Mouse (Mus musculus) urinary bladder, postnatal 25 days (tissue): ENCODE data around the gene Nabp1.

Source experiments
- DNase-seq: peaks from one replicate; pipeline ENCODE4 v3.0.0; 2022; ENCODE audit warnings: low spot score

Gene Nabp1

DNA sequence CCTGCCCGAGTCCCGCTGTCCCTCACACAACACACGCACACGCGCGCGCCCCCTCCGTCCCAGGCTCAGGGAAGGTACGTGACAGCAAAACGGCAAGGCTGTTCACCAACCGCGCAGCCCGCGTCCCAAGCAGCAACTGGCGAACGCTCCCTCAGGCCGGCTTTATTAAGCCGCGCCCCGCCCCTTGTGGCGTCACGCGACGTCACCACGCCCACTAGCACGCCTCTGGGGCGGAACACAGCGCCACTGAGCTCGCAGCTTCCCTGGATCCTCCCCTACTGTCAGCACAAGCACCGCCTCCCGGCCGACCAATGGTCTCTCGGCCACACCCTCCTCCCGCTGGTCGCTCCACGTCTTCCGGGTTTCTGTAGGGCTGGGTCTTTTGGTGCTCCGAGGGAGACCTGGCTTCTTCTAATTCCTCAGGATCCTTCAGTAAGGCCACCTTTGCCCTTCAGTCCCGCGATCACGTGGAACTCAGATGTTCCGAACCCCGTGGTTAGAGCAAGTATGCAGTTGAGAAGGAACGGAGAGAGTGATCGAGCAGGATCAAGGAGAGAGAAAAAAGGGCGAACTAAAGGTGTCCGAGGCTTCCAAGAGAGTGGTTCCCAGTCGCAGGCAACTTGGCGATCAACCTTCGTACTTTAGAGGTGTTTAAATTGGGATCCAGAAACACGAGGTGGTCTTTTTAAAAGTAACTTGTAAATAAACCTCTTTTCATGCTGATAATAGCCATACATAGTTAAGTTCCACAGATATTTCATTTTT lies at the start of gene Nabp1:
TSS of gene Nabp1 (minus strand) at position 164 of the 765 bp plus-strand sequence.
- peak; percentile 99 for DNase-seq

DNA sequence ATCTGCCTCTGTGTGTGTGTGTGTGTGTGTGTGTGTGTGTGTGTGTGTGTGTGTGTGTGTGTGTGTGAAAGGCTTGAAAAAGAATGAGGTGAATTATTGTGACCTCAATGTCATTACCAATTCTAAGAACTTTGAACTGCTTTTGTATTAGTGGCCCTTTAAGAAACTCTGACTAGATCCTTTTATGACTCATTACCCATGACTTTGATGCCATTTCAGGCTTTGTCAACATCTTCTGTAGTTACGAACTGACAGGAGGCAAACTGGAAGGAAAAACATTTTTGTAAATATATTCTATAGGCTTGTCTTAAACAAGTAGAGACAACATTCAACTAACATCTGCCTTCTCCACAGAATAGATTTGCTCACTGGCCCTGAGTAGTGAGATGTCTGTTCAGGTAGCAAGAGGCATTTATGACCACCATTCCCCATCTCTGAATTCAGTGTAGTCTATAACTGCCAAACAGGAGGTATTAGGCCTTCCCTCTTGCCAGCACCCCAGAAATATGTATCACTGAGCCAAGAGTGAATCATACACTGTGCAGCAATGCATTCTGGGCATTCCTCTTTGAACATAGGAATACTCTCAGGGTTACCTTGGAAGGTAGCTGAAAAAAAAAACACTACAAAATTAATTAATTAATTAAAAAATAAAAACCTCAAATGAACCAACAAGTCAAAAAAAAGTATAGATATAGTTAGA lies 47.5 kb upstream of the Nabp1 start:
- DNase-seq, result no peak

DNA sequence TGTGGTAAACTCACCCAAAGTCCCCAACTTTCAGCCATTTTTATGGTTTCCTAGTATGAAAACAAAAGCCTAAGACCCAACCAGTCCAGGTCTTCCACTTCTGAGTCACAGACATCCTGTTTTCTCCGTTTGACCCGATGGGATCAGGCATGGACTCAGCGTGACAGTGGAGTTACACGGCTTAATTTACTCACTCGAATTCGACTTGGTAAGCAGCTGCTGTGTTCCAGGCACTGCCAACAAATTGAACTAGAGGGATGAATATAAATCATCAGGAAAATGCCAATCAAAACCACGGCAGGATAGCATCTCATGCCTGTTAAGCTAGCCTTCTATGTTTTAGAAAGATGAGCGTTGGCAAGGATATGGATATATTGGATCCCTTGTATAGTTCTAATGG lies 43.4 kb upstream of the Nabp1 start:
- DNase-seq, result no peak

DNA sequence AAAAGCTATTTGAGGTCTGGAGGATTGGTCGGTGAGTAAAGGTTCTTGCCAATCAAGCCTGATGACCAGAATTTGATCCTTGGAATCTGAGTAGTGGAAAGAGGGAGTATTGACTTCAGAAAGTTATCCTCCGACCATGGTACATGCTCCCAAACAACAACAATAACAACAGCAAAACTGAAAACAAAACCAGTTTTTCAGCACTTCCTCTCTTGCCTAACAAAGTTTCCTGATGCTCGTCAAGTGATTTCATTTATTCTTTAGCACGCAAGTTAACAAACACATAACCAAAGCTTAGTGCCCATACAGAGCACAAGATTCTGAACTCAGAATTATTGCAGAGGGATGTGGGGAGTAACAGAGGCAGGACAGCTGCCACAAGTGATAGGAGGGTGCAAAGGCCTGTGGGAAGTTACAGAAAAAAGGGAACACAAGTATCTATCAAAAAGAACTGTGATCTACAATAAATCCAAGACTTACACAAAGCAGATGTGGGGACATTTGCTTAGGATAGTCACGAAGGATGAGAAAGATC lies 42.1 kb upstream of the Nabp1 start:
- DNase-seq, result no peak

DNA sequence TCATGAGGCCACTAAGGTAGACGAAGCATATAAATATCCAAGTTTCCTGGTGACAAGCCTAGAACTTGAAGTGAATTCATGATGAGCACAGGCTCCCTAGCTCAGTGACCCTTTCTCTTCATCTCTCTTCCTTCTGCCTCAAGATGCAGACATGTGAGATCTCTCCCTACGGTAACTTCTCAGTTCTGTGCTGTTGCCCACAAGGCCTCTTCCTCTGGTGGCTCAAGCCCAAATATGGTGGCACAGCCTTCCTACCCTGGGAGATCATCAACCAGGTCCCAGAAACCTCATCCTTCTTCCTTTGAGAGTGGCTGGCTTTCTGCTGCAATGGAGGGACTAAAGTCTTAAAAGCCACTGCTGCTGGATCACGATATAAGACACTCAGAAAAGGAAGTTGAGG lies 40.9 kb upstream of the Nabp1 start:
- no peak for DNase-seq

DNA sequence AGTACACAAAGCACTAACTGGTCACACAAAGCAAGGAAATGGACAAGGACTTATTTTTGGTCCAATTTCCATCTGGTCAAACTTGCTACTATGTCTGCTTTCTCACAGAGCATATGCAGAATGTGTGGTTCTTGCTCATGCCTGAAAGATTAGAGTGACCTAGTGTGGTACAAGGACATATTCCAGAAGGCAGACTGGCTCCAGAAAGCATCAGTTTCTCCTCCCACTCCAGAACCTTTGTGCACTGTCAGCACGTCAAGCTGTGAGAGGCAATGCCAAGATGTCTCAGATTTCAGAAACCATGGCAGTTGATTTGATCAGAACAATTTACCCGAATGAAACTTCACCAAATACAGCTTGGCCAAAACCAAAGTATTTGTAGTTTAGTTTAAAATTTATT lies 37.4 kb upstream of the Nabp1 start:
- no peak for DNase-seq

DNA sequence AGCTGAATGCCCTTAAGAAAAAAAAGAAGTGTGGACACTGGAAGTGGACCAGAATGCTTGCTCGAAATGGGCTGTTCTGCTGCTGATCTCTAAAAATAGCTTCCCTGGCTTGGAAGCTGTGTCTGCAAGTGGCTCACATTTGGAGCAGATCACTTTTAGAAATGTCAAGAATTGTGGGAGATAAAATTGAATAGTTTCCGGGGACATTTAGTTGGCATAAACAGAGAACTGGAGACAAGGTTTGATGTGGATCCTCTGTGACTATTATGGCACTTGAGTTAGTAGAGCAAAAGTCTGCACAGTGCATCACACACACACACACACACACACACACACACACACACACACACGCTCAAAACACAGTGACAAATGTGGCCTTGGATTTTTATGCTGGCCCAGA lies 36.8 kb upstream of the Nabp1 start:
- DNase-seq, result no peak

DNA sequence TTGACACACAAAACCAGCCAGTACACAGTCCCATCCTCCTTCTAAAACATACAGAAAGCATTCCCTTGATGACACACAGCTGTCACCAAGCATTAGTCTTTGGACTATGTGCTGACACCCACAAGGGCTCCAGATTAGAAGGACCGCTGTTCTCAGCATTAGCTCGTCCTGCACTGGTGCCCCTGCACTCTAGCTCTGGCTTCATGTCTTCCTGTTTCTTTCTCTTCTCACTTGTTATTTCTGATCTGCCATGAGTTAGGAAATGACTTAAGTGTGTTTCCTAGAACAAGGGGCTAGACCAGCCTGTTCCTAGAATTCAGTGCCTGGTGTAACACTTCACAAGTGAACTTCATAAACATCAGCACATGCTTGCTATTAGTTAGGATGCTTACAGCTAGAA lies 36.2 kb upstream of the Nabp1 start:
- DNase-seq, result no peak

DNA sequence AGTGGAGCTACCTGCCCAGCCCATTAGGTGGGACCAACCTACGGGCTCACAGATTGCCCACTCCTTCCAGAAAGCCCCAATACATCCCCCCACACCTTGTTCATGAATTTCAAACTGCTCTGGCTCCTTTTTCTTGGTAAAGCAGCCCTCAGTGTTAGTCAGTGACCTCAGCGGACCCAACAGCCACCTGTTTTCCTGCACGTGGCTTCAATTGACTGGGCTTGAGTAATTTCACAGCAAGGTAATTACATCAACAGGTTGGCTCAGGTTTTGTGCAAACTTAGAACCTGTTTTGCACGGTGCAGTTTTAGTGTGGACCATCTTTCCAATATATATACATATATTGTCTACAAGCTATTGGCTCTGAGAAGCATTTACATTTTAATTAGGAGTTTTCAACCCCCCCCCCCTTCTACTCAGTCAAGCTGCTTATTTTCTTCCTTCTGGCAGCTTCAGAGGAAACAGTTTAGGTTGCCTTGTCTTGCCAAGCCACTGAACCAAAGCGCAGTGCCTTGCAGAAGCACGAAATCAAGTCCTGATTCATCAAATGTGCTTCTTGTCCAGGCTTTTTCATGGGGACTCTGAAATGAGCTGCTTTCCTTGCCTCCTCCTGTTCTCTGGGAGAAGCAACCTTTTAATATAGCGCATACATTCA lies 35.0 kb upstream of the Nabp1 start:
- DNase-seq, result no peak

DNA sequence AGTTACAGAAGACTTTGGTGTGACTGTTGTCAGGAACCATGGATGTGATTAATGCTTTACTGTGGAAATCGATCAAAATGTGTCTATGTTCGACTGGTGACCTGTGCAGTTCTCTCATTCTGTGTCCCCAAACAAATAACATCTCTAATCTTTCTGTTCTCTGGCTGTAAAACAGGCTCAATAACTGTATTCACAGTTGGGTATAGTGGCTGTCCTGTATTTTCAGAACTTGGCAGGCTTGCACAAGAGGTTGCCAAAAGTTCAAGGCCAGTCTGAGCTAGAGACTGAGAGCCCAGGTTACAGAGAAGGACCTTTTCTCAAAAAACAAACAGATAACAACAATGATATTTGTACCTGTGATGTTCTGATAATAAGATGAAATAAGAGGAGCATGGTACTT lies 34.1 kb upstream of the Nabp1 start:
- DNase-seq, result no peak

DNA sequence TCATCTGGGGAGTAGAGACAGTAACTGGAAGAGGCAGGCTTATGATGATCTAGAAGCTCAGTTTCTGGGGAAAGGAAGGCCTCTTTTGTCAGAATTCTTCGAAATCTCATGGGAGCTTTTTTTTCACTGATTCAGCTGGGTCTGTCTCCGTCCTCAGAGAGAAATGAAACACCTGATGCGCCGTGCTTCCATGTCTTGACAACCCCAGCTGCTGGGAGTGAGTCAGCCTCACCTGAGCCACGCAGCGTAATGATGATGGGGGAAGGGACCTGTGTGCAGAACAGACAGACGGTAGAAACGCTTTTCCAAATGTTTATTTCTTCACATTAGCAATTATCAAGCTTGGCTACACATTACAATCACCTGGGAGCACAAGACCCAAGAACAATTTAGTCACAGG lies 31.6 kb upstream of the Nabp1 start:
- no peak for DNase-seq

DNA sequence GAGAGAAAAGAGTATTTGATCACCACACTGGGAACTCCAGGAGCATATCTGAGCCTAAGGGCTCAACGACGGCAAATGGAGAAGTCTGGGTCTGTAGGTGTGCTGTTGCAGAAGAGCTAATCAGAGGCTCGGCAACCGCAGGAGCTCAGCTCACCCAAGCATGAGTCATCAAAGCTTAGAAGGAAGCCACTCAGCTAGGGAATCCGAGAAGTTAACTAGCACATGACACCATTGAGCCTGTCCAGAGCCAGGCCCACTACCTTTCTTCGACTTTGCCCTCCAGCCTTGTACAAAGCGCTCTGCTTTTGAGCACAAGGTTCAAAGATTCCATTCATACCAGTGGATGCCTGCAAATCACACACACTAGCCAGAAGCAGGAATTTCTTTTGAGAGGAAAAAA lies 30.9 kb upstream of the Nabp1 start:
- no peak for DNase-seq

DNA sequence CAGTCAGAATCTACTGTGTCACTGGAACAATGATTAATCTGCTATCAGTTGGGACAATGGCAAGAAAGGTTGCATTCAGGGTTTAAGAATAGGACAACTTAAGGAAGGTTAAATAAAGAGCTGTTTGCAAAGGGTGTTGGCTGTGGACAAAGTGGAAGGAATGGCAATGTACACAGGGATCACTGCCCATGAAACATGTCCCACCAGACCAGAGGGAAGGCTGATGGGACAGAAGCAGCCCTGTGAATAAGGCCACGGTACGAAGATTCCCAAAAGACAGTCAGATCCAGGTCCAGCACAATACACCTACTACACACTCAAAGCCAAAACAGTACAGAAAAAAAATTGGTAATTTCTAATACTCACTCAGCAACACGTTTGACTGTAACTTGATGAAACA lies 30.3 kb upstream of the Nabp1 start:
- DNase-seq, result no peak

DNA sequence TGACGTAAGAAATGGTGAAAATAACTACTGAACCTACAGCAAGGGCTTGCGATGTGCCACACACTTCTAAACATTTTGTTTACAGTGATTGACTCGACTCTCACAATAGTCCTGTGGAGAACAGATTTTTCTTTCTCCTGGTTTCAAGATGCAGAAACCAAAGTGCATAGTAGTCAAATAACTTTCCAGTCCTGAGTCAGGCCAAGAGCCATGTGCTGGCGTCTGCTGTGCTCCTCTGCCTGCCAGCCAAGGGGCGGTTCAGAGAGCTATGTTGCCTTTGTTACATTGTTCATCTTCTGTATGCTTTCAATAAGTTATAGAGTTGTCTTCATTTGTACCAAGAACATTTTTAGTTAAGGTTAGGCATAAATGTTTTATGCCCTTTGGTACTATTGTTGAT lies 29.2 kb upstream of the Nabp1 start:
- no peak for DNase-seq

DNA sequence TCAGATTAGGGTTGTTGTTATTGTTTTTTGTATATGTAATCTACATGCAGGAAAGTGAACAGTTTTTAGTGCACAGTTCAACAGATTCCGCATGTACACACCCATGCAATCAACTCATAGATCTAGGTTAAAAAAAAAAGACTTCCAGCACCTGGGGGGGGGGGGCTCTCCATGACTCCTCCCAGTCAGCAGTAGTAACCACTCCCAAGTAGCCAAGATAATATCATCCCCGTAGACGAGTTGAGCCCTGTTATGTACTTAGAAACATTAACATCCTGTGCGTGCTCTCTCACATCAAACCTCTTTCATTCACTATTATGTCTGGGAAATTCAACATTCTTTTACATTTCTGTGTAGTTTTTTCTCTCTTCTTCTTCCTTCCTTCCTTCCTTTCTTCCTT lies 28.0 kb upstream of the Nabp1 start:
- DNase-seq, result no peak

DNA sequence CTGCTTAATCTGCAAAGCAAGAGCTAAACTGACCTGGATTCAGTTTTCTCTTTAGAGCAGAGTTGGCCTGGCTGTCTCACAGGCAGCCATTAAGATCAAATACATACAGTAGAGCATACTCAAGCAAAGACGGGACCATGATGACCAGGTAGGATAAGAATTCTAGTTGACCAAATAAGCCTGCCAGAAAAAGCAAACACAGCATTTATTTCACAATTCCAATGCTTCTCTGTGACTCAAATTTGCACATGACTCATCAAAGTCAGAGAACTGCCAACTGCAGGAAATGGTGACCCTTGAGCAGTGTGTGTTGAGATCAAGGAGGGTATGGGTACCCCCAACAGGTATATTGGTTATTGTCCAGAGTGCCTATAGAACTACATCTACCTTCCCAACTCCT lies 27.4 kb upstream of the Nabp1 start:
- no peak for DNase-seq

DNA sequence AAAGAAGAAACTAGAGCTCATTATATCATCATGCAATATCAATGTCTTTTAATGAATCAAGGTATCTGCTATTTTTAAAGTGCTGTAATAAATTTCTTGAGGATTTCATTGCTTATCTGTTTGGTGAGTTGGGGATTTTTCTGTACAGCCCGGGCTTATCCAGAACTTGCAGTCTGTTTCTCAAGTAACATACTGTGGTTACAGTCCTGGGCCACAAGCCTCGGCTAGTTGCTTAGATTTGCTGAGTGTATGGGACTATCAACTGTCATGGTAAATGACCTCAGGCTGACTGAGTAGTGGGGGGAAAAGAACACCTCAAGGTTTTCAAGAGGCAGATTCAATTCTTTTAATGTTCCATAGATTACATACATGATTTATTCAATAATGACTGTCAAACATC lies 24.8 kb upstream of the Nabp1 start:
- DNase-seq, result no peak

DNA sequence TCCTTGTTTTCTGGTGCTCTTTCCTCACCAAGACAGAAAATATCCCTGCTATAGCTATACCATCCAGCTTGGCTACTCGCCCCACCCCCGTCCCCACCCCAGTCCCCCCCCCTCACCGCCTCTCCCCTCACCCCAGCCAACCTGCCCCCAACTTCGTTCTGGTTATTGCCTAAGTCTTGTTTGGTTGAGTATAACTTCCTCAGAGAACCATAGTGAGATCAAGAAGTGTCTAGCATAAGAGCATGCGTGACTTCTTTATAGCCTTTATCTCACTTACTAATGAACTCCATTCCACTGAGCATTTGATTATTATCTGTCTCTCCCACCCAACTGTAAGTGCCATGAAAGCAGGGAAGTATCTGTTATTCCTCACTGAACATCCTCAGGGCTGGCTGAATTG lies 24.1 kb upstream of the Nabp1 start:
- no peak for DNase-seq

DNA sequence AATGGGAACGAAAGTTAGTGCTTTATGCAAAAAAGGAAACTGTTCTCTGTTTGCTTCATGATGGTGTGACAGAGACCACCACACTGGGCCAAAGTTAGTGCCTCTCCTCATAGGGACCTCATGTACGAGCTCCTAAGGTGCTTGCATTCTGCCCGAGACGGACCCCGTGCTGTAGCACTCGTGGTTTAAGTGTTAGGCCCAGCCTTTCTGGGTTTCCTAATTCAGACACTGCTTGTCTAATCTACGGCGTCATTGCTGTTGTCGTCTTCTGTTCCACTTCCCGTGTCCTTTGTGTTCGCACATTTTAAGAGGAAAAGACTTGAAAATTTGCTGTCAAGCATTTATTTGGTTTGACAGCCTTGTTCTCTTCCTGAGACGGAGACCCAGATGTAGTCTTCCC lies 23.0 kb upstream of the Nabp1 start:
- no peak for DNase-seq

DNA sequence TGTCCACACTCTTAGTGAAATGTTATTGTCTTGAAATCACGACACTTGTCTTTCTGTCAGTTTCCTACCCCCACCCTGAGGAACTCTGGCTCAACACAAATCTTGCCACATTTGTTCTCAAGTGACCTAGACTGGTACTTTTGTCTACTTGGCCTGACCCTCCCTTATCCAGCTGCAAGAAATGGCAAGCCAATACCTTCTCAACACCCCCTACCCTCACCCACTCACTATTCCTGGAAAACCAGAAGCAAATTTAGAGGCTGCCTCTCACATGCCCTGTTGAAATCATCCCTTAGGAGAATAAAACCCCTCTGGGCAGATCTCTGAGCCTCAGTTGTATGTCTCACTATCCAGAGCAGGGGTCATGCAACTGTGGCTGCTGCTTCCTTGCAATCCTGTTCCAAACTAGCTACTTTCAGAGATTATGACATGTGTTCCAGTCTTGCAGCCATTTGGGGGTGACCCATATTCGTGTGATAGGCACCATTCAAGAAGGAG lies 20.4 kb upstream of the Nabp1 start:
- DNase-seq, result no peak

DNA sequence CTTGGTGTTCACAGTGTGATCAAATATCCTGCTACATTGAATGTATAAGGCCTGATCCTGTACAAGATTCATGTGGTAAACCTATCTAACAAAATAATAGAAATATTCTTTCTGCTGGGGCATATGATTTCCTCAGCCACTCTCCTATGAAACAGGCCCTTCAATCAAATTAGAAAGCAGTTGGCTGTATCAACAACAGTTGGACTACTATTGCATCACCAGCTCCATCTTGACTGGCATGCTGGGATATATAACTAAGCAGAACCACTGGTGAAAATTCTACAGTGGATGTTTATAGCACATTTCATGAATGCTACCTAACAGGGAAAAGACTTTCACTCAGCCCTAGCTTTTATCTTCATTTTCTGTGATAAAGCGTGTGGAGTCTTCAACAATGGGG lies 17.9 kb upstream of the Nabp1 start:
- no peak for DNase-seq

DNA sequence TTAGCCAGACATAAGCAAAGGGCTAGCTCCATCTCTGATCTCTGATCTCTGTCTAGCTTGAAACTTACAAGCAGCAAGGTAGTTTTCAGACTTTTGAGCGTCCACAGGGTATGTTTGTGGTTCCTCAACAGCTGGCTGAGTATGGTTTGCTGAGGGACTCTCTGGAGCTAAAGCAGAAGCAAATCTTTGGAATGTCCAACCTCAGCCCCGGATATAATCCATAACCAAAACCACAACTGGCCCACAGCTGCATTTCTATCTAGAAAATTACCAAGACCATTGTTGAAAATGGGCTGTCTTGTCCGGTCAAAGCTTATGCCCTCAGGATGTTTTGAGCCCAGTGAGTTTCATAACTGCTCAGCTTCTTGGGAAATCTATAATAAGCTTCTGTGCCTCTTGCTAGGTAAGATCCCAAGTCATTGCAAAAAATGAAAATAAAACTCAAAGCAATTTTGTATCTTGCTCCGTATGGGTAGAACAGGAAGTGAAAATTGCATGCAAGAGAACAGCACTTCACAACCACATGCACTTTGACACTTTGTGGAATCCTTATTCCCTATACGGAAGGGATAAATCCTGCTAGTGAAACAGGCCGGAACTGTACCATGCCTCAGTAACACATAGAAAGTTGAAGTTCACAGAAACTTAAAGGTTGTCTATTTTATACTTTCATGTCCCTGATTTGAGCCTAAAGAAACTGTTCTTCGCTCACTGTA lies 15.5 kb upstream of the Nabp1 start:
- DNase-seq, result no peak
